Mouse (Mus musculus) cerebellum, adult 8-10 months (tissue): ENCODE results near the gene Palb2.

Experiments used
- DNase-seq: peaks from one replicate; pipeline ENCODE4 v3.0.0; 2022

Palb2 gene

DNA sequence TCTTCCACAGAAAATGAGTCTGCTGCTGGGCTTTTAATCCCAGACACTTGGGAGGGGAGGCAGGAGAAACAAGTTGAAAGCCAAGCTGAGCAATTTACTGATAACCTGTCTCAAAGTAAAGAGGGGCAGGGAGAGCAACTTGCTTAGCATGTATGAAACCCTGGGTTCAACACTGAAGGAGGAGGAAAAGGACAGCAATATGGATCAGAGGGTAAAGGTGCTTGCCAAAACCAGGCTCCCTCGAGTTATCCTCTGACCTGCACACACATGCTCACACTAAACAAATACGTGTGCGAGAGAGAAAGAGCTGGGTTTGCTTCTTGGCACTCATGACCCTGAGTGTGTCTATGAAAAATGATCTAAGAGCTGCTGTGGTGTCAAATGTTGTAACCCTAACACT, 34.8 kb downstream of the Palb2 start:
- DNase-seq, result no peak

DNA sequence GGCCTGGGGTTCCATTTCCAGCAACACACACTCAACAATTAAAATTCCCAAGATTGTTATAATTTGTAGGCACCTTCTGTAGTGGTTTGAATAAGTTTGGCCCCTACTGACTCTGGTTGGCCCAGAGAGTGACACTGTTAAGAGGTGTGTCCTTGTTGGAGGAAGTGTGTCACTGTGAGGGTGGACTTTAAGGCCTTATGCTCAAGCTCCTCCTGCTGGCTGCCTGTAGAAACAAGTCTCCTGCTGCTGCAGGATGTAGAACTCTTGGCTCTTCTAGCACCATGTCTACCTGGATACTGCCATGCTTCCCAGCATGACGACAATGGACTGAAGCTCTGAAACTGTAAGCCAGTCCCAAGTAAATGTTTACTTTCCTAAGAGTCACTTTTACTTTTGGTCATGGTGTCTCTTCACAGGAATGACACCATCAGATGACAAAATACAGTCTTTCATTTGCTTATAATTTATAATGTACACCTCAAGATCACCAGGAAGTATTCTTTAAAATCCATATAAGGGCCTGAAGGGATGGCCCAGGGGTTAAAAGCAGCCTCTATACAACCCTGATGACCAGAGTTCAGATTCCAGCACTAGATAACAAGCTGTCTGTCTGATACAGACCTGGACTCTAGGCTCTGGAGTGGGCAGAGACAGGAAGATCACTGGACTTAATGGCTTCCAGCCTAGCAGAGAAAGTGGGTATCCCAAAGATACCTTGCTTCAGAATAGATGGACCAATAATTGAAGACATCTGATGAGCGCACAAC, 38.0 kb downstream of the Palb2 start:
- no peak for DNase-seq

DNA sequence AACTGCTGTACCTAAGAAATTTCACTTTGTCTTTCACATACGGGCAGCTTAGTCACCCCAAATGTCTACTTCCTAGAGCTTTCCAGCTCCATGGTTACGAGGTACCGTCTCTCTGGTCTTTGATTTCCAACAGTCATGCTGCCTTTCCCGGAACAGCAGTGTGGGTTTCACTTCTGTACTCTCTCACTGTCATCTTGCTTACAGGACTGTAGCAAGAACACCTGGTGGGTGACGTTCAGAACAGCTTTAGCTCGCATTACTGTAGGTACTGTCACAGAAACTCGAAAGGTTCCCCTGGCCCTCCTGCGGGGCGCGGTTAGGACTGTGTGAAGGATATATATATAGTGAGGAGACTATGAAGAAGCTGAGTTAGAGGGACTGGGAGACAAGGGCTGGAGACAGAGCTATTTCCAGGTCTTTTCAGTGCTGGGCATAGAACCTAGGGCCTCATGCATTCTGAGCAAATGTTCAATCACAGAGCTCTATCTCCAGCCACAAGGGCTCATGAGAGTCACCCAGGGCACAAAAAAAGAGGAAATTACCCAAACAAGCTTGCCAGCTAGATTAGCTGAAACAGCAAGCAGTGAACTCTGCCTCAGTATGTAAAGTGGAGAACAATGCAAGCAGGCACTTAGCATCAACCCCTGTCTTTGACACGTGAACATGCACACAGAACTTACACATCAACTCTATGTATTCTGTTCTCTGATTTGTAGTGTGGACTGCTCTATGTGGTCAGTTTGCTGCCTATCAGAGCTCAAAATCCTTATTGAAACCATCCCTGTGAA, 45.4 kb downstream of the Palb2 start:
- DNase-seq, result no peak

DNA sequence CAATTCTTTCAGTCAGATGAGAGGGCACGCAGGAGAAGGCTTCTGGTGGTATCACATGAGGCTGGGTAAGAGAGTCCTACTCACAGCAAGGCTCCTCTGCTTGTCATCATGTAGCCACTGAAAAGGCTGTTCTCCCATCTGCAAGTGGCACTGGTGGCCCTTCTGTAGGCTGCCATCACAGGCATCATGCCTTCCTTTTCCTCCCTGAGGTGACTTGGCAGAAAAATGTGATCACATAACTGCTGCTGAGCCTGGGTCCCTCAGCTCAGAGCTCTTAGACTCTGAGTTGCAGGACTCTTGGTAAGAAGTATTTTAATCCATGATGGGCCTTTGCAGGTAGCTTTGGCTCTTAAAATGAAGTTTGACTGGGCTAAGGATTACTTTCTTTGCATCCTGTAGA, 51.7 kb downstream of the Palb2 start:
- no peak for DNase-seq

DNA sequence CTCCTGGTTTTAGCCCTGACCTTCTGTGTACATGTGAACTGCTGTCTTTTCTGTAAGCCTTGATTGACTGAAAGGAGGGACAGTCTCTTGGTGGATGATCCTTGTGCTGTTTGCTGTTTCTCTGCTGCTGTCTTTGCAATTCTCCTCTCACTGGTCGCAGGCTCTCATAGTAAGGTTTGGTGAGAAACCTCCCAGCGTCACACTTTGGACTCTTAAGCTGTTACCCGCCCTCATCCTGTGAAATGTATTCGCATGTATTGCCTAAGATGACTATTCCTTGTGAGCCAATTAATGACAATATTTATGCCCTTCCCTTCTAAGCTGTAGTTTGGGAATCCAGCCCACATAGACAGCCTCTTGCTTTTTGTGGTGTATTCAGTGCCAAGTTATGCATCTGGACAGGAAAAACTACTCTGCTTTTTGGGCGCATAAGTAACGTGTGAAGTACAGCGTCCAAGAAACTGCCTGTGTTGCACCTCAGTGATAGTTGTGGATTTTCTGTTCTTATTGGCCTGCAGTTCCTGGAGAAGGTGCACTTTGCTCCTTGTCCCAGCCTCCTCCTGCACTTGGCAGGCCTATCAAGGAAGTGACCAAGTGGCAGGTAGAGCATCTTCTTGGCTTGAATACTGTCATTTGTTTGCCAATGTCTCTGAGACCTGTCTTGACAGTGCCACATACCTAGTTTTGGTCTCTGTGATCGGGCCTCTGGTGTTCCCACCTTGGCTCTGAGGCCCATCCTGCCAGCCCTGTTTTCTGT, 52.8 kb downstream of the Palb2 start:
- no peak for DNase-seq

DNA sequence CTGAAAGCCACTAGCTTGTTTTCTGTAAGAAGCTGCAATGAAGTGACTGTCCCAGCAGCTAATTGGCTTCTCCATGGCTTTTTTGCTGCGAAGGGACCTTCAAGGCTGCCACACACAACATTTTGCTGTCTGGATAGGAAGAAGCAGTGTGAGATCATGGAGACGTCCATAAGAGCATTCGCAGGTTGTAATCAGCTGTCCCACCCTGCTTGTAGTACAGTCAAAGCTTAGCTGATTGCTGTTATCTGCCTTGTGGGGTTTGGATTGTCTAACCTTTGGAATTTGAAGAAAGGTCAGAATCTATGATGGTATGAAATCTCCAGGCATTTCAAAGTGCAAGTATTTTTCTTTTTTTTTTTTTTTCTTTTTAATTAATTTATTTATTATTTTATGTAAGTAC, 58.4 kb downstream of the Palb2 start:
- no peak for DNase-seq

DNA sequence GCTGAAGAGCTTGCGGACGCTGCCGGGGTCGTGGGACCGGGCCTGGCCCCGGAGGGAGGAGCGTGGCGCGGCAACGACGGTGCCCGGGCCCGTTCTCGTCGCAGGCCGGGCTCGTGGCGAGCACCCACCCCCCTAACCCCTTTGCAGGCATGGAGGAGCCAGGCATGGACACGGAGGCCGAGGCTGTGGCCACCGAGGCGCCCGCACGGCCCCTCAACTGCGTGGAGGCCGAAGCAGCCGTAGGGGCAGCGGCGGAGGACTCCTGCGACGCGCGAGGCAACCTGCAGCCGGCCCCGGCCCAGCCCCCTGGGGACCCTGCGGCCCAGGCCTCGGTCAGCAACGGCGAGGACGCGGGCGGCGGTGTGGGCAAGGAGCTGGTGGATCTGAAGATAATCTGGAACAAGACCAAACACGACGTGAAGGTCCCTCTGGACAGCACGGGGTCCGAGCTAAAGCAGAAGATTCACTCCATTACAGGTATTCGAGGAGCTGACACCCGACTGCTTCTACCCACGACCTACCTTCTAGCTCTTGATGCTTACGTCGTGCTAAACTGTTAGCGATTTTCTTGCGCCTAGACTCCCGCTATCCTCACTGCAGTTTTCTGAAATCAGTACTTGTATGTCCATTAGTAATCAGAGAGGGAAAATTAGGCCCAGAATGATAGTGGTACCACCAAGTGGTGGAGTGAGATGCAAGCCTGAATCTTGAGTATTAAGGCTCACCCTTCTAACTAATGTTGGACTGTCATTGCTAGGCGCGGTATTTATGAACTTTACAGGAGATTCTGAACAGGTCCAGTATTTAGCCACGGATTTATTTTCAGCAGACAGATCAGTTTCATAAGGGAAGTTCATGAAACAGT, 65.0 kb downstream of the Palb2 start:
- DNase-seq, result no peak

DNA sequence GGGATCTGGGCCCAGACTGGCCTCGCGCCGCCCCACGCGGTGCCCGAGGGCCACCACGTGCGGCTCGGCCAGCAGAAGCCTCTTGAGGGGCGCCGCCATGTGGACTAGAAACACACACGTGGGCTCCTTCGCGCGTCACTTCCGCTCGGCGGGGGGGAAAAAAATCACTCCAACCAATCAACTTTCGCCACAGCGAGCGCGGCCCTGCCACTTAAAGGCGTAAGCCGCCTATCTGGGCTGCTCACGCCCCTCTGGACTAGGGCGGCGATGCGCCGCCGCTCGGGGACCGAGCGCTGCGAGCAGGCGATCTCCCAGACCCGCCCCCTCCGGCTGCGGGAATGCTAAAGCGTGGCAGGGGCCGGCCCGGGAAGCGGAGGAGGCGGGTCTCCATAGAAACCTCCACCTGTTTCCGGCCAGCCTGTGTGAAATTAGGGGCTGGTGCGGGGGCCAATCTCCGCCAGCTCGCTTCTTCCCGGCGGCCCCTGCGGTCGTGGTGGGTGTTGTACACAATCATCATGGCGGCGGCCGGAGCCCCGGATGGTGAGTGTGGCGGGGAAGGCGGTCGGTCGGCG, 65.8 kb downstream of the Palb2 start, which contains the start of the genes Ubfd1 and Ears2:
Ubfd1 (plus strand) TSS at position 231 of the 572 bp plus-strand sequence.
Ears2 (minus strand) TSS at position 319 of the 572 bp plus-strand sequence.
- peak; percentile 97 for DNase-seq

DNA sequence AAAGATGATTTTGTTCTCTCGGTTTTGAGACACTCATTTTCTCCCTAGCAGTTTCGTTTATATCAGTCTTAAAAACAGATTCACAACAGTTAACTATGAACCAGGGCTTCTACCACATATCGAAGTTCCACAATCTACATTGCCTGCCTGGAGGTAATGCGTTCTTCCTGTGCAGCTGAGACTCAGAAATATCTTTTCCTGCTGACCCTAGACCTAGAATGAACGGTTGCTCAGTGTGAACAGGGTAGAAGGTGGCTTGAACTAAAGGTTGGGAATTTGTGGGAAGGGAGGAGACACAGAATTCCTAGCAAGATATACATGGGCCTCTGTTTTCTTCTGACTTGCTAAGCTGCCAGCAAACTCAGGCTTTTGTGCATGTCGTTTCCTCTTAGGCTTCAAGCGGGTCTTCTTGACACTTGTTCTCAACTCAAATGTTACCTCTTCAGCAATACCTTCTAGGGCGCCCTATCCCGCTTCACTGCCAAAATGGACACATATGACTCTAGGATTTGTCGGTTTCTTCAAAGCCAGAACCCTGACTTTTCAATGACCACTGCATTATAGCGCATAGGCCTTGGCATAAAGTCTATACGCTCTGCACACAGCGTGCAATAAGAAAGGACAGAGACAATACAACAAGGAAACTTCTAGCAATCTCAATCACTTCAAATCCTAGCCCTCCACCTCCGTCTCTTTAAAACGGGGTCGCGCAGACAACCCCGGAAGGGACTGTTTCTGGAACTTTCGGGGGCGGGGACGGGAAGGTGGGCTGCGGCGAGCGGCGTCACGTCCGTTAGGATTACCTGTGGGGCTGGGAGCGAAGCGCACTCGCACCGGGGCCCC, 66.5 kb downstream of the Palb2 start:
- no peak for DNase-seq

DNA sequence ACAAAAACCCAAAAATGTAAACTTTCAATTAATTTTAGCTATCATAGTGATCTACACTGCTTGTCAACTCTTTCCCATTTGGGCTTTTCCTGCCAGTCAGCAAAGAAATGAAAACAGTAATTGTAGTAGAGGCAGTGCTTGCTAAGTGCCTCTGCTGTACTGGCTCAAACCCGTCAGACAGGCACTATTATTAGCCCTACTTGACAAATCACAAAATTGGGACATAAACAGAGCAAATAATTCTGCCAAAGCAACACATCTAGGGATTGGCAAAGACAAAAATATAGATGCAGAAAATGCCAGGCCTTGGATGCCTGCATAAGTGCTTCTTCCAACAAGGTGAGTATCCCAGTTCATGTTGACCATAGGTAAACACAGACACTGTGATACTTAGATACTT, 67.1 kb downstream of the Palb2 start:
- no peak for DNase-seq
